Mouse (Mus musculus): ENCODE results near the gene Pax8. TPM values are rescaled to one million over a fixed set of nuclear protein-coding genes. Genes with fewer than 3 reads are reported as not detected.
A peak's percentile ranks its signal among the peaks of the same experiment; 100 is the strongest.

The Pax8 gene
- polyA plus RNA-seq, 1 experiment from 2014 or later, result 23.2 TPM

DNA sequence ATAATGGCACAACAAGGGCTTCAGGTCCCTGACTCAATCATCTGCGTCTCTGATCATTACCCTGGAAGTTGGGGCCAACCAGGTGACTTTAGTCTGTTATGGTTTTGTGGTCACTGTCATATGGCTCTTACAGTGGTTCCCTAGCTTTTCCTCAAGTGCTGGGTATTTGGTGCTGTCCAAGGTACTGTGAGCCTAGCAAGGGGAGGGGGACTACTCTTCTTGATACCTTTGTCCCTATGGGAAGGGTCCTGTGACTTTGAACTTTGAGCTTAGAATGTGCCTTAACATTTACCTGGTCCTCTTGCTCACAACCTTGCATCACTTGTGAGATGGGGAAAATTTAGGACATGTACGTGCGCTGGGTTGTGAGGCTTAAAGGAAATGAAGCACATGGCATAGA is 13.3 kb upstream of the Pax8 start:
- WGBS, result 68% methylated on average over 3 of the region's 3 CpGs

DNA sequence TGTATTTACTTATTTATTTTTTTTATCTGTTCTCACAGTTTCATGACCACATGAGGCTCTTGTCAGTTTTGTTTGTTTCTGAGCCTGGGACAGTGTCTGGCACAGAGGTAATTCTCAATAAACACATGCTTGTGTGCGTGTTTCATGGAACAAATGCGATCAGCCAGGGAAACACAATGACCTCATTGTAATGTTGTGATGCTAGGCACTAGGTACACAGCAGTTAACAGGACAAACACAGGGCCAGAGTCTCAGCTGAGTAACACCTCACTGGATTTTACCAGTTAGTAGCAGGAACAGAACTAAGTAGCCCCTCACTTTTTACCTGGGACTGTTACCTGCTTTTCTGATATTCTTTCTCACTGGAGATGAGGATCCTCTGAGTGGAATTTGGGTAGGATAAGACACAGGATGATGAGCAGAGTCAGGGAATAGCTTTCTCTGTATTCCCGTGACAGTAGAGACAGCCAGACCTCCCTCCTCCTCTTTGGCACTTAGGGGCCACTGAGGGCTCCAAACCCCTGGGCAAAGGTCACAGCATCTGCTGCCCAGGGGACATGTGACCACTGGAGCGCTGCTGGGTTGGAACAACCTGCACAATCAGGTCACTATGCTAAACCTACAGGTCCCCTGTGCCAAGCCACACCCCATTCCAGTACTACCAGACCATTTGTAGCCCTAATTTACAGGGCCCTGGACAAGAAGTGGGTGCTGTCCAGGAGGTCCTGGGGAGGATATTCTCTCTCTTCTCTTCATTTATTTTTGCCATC is 11.8 kb upstream of the Pax8 start:
- DNase-seq (ENCODE audit: low spot score), result no peak
- no peak overlapping the region for H3K9ac ChIP-seq (ENCODE audit: low read depth, low read length)
- ATAC-seq (ENCODE audit: low FRiP score), result no peak
- no peaks in the 10 kb centered on the region for H3K4me1 ChIP-seq (replicated peaks; ENCODE audit: control insufficient read depth, insufficient read depth, low read length)
- WGBS, result 62% methylated on average over 4 of the region's 4 CpGs
- no peaks in the 10 kb centered on the region for H3K9me3 ChIP-seq (ENCODE audit: control insufficient read depth, low read length)
- H3K27ac ChIP-seq (ENCODE audit: low read depth, low read length), result no peak overlapping the region
- no peaks in the 10 kb centered on the region for H3K27me3 ChIP-seq (ENCODE audit: control insufficient read depth, insufficient read depth, low read length)
- no peaks in the 10 kb centered on the region for H3K36me3 ChIP-seq (ENCODE audit: control insufficient read depth, insufficient read depth, low read length)
- no peak overlapping the region for H3K4me3 ChIP-seq (ENCODE audit: low read depth, low read length)
- H3K4me2 ChIP-seq (replicated peaks; ENCODE audit: low read depth, low read length), result no peak overlapping the region

More for the DNA sequence above, 13.3 kb upstream of the Pax8 start:
- DNase-seq (ENCODE audit: low spot score) (peak; percentile 31), ATAC-seq (ENCODE audit: low FRiP score) (no peak)
- Histone ChIP-seq H3K4me3 (ENCODE audit: low read depth, low read length) (no peak overlapping the region), H3K36me3 (ENCODE audit: control insufficient read depth, insufficient read depth, low read length) (no peaks in the 10 kb centered on the region), H3K4me2 (replicated peaks; ENCODE audit: low read depth, low read length) (no peak overlapping the region), H3K4me1 (replicated peaks; ENCODE audit: control insufficient read depth, insufficient read depth, low read length) (no peaks in the 10 kb centered on the region), H3K27ac (ENCODE audit: low read depth, low read length) (no peak overlapping the region), H3K9me3 (ENCODE audit: control insufficient read depth, low read length) (no peaks in the 10 kb centered on the region), H3K9ac (ENCODE audit: low read depth, low read length) (no peak overlapping the region), H3K27me3 (ENCODE audit: control insufficient read depth, insufficient read depth, low read length) (no peaks in the 10 kb centered on the region)

DNA sequence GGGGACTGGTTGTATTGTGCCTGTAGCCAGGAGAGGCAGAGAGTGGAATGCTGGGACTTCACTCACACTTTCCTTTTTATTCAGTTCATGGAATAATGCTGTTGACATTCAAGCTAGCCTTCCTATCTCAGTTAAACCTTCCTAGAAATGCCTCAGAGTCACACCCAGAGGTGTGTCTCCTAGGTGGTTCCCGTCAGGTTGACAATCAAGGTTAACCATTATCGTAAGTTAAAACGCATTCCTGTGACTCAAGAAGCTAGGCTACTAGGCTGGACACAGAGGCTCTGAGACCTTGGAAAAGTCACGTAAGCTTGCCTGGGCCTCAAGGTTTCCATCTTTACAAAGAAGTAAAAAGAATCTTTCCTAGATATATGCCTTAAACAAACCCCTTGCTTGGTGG is 10.0 kb upstream of the Pax8 start:
- WGBS, result 92% methylated on average over 4 of the region's 4 CpGs
- DNase-seq (ENCODE audit: low spot score), result no peak

DNA sequence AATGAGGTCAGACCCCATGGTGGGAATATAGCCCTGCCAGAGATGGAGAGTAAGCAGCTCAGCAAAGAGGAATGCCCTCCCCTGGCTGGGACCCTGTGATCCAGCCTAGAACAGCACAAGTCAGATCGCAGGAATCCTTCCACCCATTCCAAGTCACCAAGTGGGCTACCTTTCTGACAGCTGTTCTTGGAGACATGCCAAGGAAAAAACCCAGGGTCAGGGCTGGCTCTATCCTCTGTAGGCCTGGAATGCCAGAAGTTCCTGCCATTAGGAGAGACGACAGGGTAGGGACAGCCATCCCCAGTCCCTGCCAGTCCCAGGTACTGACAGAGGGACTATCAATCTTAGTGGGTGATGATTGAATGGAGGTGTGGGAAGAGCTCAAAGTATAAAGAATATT is 4.5 kb upstream of the Pax8 start:
- no peak overlapping the region for H3K4me2 ChIP-seq (replicated peaks; ENCODE audit: low read depth, low read length)
- H3K4me3 ChIP-seq (ENCODE audit: low read depth, low read length), result no peak overlapping the region
- ATAC-seq (ENCODE audit: low FRiP score) (no peak), DNase-seq (ENCODE audit: low spot score) (no peak)
- H3K9me3 ChIP-seq (ENCODE audit: control insufficient read depth, low read length), result no peaks in the 10 kb centered on the region
- no peaks in the 10 kb centered on the region; the same call in 1 of the 2 replicates for H3K4me1 ChIP-seq (replicated peaks; ENCODE audit: control insufficient read depth, insufficient read depth, low read length)
- H3K27ac ChIP-seq (ENCODE audit: low read depth, low read length), result no peak overlapping the region
- 53% methylated on average over 2 of the region's 2 CpGs for WGBS
- no peak overlapping the region for H3K9ac ChIP-seq (ENCODE audit: low read depth, low read length)
- peaks cover 18% of the 10 kb centered on the region for H3K27me3 ChIP-seq (ENCODE audit: control insufficient read depth, insufficient read depth, low read length)
- no peaks in the 10 kb centered on the region for H3K36me3 ChIP-seq (ENCODE audit: control insufficient read depth, insufficient read depth, low read length)

More for the DNA sequence above, 10.0 kb upstream of the Pax8 start:
- Histone ChIP-seq H3K4me1 (replicated peaks; ENCODE audit: control insufficient read depth, insufficient read depth, low read length) (no peaks in the 10 kb centered on the region), H3K27ac (ENCODE audit: low read depth, low read length) (no peak overlapping the region), H3K4me2 (replicated peaks; ENCODE audit: low read depth, low read length) (no peak overlapping the region), H3K4me3 (ENCODE audit: low read depth, low read length) (no peak overlapping the region), H3K36me3 (ENCODE audit: control insufficient read depth, insufficient read depth, low read length) (no peaks in the 10 kb centered on the region), H3K9me3 (ENCODE audit: control insufficient read depth, low read length) (no peaks in the 10 kb centered on the region), H3K9ac (ENCODE audit: low read depth, low read length) (no peak overlapping the region), H3K27me3 (ENCODE audit: control insufficient read depth, insufficient read depth, low read length) (no peaks in the 10 kb centered on the region)
- no peak for ATAC-seq (ENCODE audit: low FRiP score)

DNA sequence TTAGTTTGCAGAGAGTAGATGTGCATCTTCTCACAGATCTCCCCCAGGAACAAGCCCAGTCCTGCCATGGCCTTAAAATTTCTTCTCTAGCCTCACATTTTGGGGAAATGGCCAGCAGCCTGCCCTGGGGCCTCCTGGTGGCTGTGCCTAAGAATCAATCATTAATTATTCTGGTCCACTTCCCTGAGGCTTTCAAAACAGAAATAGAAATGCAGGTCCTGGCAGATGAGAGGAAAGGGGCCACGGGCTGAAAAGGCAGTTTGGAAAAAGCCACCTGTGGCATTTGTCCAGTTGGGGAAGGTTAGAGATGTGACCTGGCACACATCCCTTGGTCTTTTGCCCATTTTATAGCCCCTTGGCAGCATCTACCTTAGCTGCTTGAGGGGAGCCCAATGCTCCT is 3.8 kb upstream of the Pax8 start:
- H3K4me1 ChIP-seq (replicated peaks; ENCODE audit: control insufficient read depth, insufficient read depth, low read length), result no peaks in the 10 kb centered on the region; the same call in 1 of the 2 replicates
- H3K9ac ChIP-seq (ENCODE audit: low read depth, low read length), result no peak overlapping the region
- no peaks in the 10 kb centered on the region for H3K36me3 ChIP-seq (ENCODE audit: control insufficient read depth, insufficient read depth, low read length)
- DNase-seq (ENCODE audit: low spot score) (no peak), ATAC-seq (ENCODE audit: low FRiP score) (no peak)
- 19% methylated on average over 1 of the region's 1 CpGs for WGBS
- no peaks in the 10 kb centered on the region for H3K9me3 ChIP-seq (ENCODE audit: control insufficient read depth, low read length)
- no peak overlapping the region for H3K4me3 ChIP-seq (ENCODE audit: low read depth, low read length)
- no peak overlapping the region for H3K27ac ChIP-seq (ENCODE audit: low read depth, low read length)
- peaks cover 25% of the 10 kb centered on the region for H3K27me3 ChIP-seq (ENCODE audit: control insufficient read depth, insufficient read depth, low read length)
- H3K4me2 ChIP-seq (replicated peaks; ENCODE audit: low read depth, low read length), result no peak overlapping the region

DNA sequence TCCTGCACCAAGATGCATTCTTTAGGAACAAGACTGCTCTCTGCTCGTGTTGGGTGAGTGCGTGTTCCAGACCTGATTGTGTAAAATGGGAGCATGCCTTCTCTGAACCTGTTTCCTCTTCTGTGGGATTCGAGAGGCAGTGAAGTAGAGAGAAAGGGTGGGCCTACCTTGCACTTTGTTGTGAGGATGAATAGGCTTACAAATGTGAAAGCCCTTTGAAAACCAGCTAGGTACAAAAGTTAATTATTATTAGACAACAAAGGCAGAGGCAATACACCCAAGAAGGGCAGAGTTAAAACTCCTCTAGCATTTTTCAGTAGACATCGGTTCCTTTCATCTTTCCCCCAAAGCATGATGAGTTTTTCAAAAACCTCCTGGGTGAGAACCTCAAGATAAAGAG is 3.2 kb upstream of the Pax8 start:
- Histone ChIP-seq H3K4me3 (ENCODE audit: low read depth, low read length) (no peak overlapping the region), H3K36me3 (ENCODE audit: control insufficient read depth, insufficient read depth, low read length) (no peaks in the 10 kb centered on the region), H3K27ac (ENCODE audit: low read depth, low read length) (no peak overlapping the region), H3K9me3 (ENCODE audit: control insufficient read depth, low read length) (no peaks in the 10 kb centered on the region), H3K9ac (ENCODE audit: low read depth, low read length) (no peak overlapping the region), H3K4me2 (replicated peaks; ENCODE audit: low read depth, low read length) (no peak overlapping the region), H3K27me3 (ENCODE audit: control insufficient read depth, insufficient read depth, low read length) (peaks cover 28% of the 10 kb centered on the region), H3K4me1 (replicated peaks; ENCODE audit: control insufficient read depth, insufficient read depth, low read length) (no peaks in the 10 kb centered on the region; the same call in 1 of the 2 replicates)
- DNase-seq (ENCODE audit: low spot score) (no peak), ATAC-seq (ENCODE audit: low FRiP score) (no peak)
- WGBS, result 43% methylated on average over 4 of the region's 4 CpGs

DNA sequence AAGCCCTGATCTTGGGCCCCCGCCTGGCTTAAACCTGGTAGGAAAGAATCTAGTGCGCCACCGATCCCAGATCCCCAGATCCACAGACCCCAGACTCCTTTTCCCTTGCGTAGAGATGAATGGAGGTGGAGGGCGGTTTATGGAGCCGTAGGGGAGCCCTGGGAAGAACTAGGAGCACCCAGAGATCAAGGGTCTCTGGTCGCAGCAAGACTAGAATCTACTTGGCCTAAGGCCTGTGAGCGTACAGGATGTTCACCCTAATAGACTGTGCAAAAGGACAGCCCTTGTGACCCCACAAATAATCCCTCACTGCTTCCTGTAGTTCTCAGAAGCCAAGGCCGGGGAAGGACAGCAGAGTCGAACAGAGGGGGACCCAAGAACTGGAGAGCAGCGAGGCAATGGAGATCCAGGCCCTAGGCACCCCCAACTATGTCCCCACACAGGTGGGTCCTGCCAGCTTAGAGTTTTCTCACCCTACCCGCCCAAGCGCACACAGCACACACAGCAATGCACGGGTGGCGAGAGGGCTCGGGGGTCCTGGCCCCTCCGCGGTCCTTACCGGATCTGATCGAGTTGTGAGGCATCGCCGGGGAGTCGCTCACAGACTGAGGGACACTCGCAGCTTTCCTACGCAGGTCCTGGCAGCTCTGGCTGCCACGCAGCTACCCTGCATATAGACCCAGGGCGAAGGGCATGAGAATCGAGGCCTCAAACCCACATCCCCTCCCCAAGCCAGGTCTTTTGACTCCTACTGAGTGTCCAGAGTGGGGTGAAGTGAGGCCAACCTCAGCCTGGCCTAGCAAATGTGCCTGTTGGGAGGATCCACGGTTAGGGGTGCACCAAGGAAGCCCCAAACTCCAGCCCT is 653 bp downstream of the Pax8 start:
- Histone ChIP-seq H3K9me3 (ENCODE audit: control insufficient read depth, low read length) (no peaks in the 10 kb centered on the region), H3K4me1 (replicated peaks; ENCODE audit: control insufficient read depth, insufficient read depth, low read length) (no peaks in the 10 kb centered on the region; the same call in 1 of the 2 replicates), H3K36me3 (ENCODE audit: control insufficient read depth, insufficient read depth, low read length) (no peaks in the 10 kb centered on the region), H3K27ac (ENCODE audit: low read depth, low read length) (0 out of 2 replicates have a peak overlapping the region, but pooled peaks have one; percentile 1), H3K4me3 (ENCODE audit: low read depth, low read length) (peak overlapping the region; percentile 33), H3K9ac (ENCODE audit: low read depth, low read length) (peak overlapping the region; percentile 42; the same call in 1 of the 2 replicates), H3K27me3 (ENCODE audit: control insufficient read depth, insufficient read depth, low read length) (peaks cover 37% of the 10 kb centered on the region), H3K4me2 (replicated peaks; ENCODE audit: low read depth, low read length) (peak overlapping the region; percentile 45)
- ATAC-seq (ENCODE audit: low FRiP score) (peak; percentile 10; the same call in 1 of the 2 replicates), DNase-seq (ENCODE audit: low spot score) (peak; percentile 43)
- 7% methylated on average over 29 of the region's 29 CpGs for WGBS

DNA sequence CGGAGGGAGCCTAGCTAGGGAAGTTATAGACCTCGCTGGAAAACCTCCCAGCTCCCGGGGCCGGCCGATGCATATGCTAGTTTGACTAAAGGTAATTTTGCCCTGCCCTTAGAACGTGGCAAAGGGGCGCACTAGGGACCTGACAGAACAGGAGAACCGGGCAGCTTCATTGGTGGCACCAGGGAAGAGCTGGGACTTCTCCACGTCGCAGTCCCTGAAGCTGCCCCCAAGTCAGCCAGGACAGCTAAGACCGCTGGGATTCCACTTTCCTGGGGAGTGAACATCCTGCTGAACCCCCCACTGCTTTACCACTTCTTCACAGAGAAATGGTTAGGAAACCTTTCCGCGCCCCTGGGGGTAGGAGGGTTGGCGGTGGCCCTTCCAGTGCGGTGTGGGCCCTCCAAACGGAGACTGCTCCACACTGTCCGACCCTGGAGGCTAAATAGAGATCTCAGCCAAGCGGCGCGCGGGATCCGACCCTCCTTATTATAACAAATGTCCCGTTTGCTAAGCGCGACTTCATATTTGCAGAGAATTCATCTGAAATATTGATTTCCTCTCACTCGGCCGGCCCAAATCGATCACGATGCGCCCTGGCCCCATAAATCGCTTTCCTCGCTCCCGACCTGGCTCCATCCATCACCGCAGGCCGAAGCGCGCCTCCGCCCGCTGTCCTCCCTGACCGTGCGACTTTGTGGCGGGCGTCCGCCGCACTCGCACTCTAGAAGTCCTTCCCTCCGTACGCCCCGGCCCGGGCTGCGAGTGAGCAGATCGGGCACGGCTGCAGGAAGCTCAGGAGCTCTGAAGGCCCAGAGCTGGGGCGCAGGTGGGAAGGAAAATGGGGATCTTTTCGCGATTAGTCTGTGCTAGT is 1.5 kb downstream of the Pax8 start:
- DNase-seq (ENCODE audit: low spot score), result peak; percentile 72
- H3K27ac ChIP-seq (ENCODE audit: low read depth, low read length), result no peak overlapping the region; the same call in 1 of the 2 replicates
- peaks cover 39% of the 10 kb centered on the region for H3K27me3 ChIP-seq (ENCODE audit: control insufficient read depth, insufficient read depth, low read length)
- under 1% methylated on average over 56 of the region's 56 CpGs for WGBS
- peak overlapping the region; percentile 42; the same call in 1 of the 2 replicates for H3K9ac ChIP-seq (ENCODE audit: low read depth, low read length)
- peak overlapping the region; percentile 45 for H3K4me2 ChIP-seq (replicated peaks; ENCODE audit: low read depth, low read length)
- H3K4me3 ChIP-seq (ENCODE audit: low read depth, low read length), result peak overlapping the region; percentile 33
- ATAC-seq (ENCODE audit: low FRiP score), result peak; percentile 89
- H3K9me3 ChIP-seq (ENCODE audit: control insufficient read depth, low read length), result no peaks in the 10 kb centered on the region
- no peaks in the 10 kb centered on the region for H3K36me3 ChIP-seq (ENCODE audit: control insufficient read depth, insufficient read depth, low read length)
- H3K4me1 ChIP-seq (replicated peaks; ENCODE audit: control insufficient read depth, insufficient read depth, low read length), result no peaks in the 10 kb centered on the region; the same call in 1 of the 2 replicates

All from hindbrain, embryonic 11.5 days (tissue).